In genomic region chr12:5119726-5120125, GRCm38 (mm10) we compare ENCODE assay signal across 7 mouse cellular contexts.
A peak's percentile ranks its signal among the peaks of the same experiment; 100 is the strongest.
DNase-seq lines count a peak whose midpoint lies in the region; ATAC-seq lines count a peak whose summit lies in the region.

No protein-coding gene starts in this region.

- ATAC-seq in heart, embryonic 11.5 days (replicated peaks; ENCODE audit: insufficient number of reproducible peaks, low FRiP score, low TSS enrichment) = peak; percentile 81
- peak; percentile 97 for ATAC-seq in kidney, embryonic 15.5 days (replicated peaks; ENCODE audit: low FRiP score)
- ATAC-seq in limb, embryonic 13.5 days (ENCODE audit: low FRiP score, low read depth) = peak; percentile 83; the same call in 1 of the 2 replicates
- ATAC-seq in midbrain, embryonic 16.5 days = peak; percentile 92

- H3K27ac ChIP-seq in brown adipose tissue, adult 24 weeks (replicated peaks; ENCODE audit: low read depth, low read length) = no peak overlapping the region
- no peak overlapping the region for H3K27ac ChIP-seq in heart, embryonic 11.5 days (ENCODE audit: low read depth, low read length)
- peak overlapping the region; percentile 42 for H3K27ac ChIP-seq in kidney, embryonic 15.5 days
- H3K27ac ChIP-seq in limb, embryonic 13.5 days = no peak overlapping the region
- peak overlapping the region; percentile 14 for H3K27ac ChIP-seq in midbrain, embryonic 16.5 days (ENCODE audit: low read length)

- peak; percentile 42 for DNase-seq in fibroblast of lung, adult 2 months (ENCODE audit: low read depth)
- DNase-seq in spleen, postnatal 4 days (ENCODE audit: low spot score in 2 of 2) = peak; percentile 39 to 69

- no peak overlapping the region for H3K9ac ChIP-seq in heart, embryonic 11.5 days (ENCODE audit: low read depth, low read length)
- no peak overlapping the region for H3K9ac ChIP-seq in kidney, embryonic 15.5 days
- no peak overlapping the region for H3K9ac ChIP-seq in limb, embryonic 13.5 days
- H3K9ac ChIP-seq in midbrain, embryonic 16.5 days (ENCODE audit: low read depth, low read length) = no peak overlapping the region

- no peaks in the 10 kb centered on the region for H3K9me3 ChIP-seq in heart, embryonic 11.5 days (replicated peaks; ENCODE audit: control insufficient read depth, low read length)
- no peaks in the 10 kb centered on the region for H3K9me3 ChIP-seq in kidney, embryonic 15.5 days (replicated peaks)
- H3K9me3 ChIP-seq in limb, embryonic 13.5 days = no peaks in the 10 kb centered on the region
- no peaks in the 10 kb centered on the region for H3K9me3 ChIP-seq in midbrain, embryonic 16.5 days (replicated peaks; ENCODE audit: control insufficient read depth, low read length, poor library complexity, severe bottlenecking)

- WGBS in heart, embryonic 11.5 days (ENCODE audit: insufficient replicate concordance) = 12% methylated on average over 15 of the region's 15 CpGs
- WGBS in kidney, embryonic 15.5 days = 9% methylated on average over 15 of the region's 15 CpGs
- WGBS in limb, embryonic 13.5 days = 11% methylated on average over 15 of the region's 15 CpGs
- 13% methylated on average over 15 of the region's 15 CpGs for WGBS in midbrain, embryonic 16.5 days

- no peaks in the 10 kb centered on the region for H3K4me1 ChIP-seq in brown adipose tissue, adult 24 weeks (ENCODE audit: control insufficient read depth, insufficient read depth, insufficient read length, low read length)
- peaks cover 6% of the 10 kb centered on the region for H3K4me1 ChIP-seq in heart, embryonic 11.5 days (ENCODE audit: control insufficient read depth, insufficient read depth, low read length)
- peaks cover 11% of the 10 kb centered on the region for H3K4me1 ChIP-seq in kidney, embryonic 15.5 days
- H3K4me1 ChIP-seq in limb, embryonic 13.5 days = peaks cover 19% of the 10 kb centered on the region
- peaks cover 17% of the 10 kb centered on the region for H3K4me1 ChIP-seq in midbrain, embryonic 16.5 days (ENCODE audit: control insufficient read depth, insufficient read depth, low read length)

- no peaks in the 10 kb centered on the region for H3K27me3 ChIP-seq in heart, embryonic 11.5 days (ENCODE audit: control insufficient read depth, insufficient read depth, low read length)
- no peaks in the 10 kb centered on the region for H3K27me3 ChIP-seq in kidney, embryonic 15.5 days
- no peaks in the 10 kb centered on the region for H3K27me3 ChIP-seq in limb, embryonic 13.5 days
- no peaks in the 10 kb centered on the region for H3K27me3 ChIP-seq in midbrain, embryonic 16.5 days (ENCODE audit: control insufficient read depth, insufficient read depth, low read depth, low read length)

- H3K4me2 ChIP-seq in heart, embryonic 11.5 days = peak overlapping the region; percentile 56
- peak overlapping the region; percentile 59 for H3K4me2 ChIP-seq in kidney, embryonic 15.5 days
- peak overlapping the region; percentile 51 for H3K4me2 ChIP-seq in limb, embryonic 13.5 days (replicated peaks)
- H3K4me2 ChIP-seq in midbrain, embryonic 16.5 days (ENCODE audit: low read length) = peak overlapping the region; percentile 48

- H3K4me3 ChIP-seq in brown adipose tissue, adult 24 weeks (ENCODE audit: insufficient read depth, low read depth, low read length) = peak overlapping the region; percentile 25; the same call in 1 of the 2 replicates
- peak overlapping the region; percentile 26 for H3K4me3 ChIP-seq in heart, embryonic 11.5 days (ENCODE audit: low read depth, low read length)
- peak overlapping the region; percentile 36 for H3K4me3 ChIP-seq in kidney, embryonic 15.5 days (replicated peaks)
- H3K4me3 ChIP-seq in limb, embryonic 13.5 days = peak overlapping the region; percentile 11; the same call in 1 of the 2 replicates
- H3K4me3 ChIP-seq in midbrain, embryonic 16.5 days (ENCODE audit: low read depth, low read length) = peak overlapping the region; percentile 31

- no peaks in the 10 kb centered on the region for H3K36me3 ChIP-seq in heart, embryonic 11.5 days (ENCODE audit: control insufficient read depth, insufficient read depth, low read length)
- no peaks in the 10 kb centered on the region for H3K36me3 ChIP-seq in kidney, embryonic 15.5 days
- peaks cover 2% of the 10 kb centered on the region; the same call in 1 of the 2 replicates for H3K36me3 ChIP-seq in limb, embryonic 13.5 days
- no peaks in the 10 kb centered on the region for H3K36me3 ChIP-seq in midbrain, embryonic 16.5 days (ENCODE audit: control insufficient read depth, insufficient read depth, low read length)

Comparison
In these comparisons a context has a peak if more than half of its experiments do, and no peak if none do; other contexts are left out.
1. H3K27ac ChIP-seq: peak in kidney, embryonic 15.5 days (single experiment) and midbrain, embryonic 16.5 days (single experiment); none in brown adipose tissue, adult 24 weeks (single experiment), heart, embryonic 11.5 days (single experiment) and limb, embryonic 13.5 days (single experiment).
2. Peak in every context shown above with its lines, with median percentiles within 50 percentile points of each other: H3K4me3 ChIP-seq, ATAC-seq and H3K4me2 ChIP-seq.